Mouse (Mus musculus) heart, postnatal 0 days (tissue): Measurements from ENCODE around the gene Rusc2.

Experiments
- CTCF ChIP-seq: IDR thresholded peaks from 2 replicates; pipeline ENCODE4 v1.5.1; 2016; ENCODE audit warnings: antibody characterized with exemption, control low read depth, low read depth
- EP300 ChIP-seq: IDR thresholded peaks from 2 replicates; pipeline ENCODE4 v1.6.1; 2016; ENCODE audit warnings: antibody characterized with exemption, low read depth

DNA sequence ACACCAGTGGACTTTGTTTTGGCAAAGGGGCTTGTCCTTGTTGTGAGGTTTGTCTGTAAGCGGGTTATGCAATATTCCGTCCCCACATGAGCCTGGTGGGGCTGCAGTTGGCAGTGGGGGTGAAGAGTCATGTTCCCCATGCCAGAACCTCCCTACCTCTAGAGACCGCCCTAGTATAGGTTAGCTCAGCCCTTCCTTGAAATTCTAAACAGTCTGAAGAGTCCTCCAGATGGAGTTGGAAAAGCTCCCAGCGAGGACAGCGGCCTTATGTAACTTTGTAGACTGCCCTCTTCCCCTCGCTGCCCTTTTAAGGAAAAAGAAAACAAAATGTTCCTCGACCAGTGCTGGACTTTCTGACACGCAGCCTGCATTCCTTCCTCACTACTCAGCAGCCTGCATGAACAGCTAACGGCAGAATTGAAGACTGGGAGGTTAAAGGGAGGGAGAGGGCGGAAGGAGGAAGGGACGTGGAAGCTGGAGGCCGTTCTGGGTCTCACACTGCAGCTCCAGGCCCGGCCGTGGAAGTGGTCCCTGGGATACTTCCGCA is 12.6 kb downstream of the Rusc2 start:
- TF ChIP-seq CTCF (no peak), EP300 (peak; percentile 99)
